Mouse (Mus musculus) kidney, embryonic 16.5 days (tissue): ENCODE data around the gene Gm42906. TPM values are rescaled to one million over a fixed set of nuclear protein-coding genes. Genes with fewer than 3 reads are reported as not detected.

ENCODE experiments used
- ATAC-seq: fragments of 200-750 bp; cut with Nextera tagmentation; 2 replicates; pipeline ENCODE4 v1.8.0; 2017; ENCODE audit warnings: moderate TSS enrichment; ENCODE audit not compliant: low FRiP score, low TSS enrichment
- H3K27ac ChIP-seq: fragments of 300-500 bp; sonication (generic); 2 replicates; pipeline ENCODE4 v1.5.1; 2014; ENCODE audit warnings: low read length
- H3K27me3 ChIP-seq: fragments of 300-500 bp; sonication (generic); 2 replicates; pipeline ENCODE4 v1.6.1; 2014; ENCODE audit warnings: low read length, control low read depth, mixed read lengths; ENCODE audit not compliant: insufficient read depth
- H3K36me3 ChIP-seq: fragments of 300-500 bp; sonication (generic); 2 replicates; pipeline ENCODE4 v1.6.1; 2014; ENCODE audit warnings: low read length, control low read depth, mixed read lengths; ENCODE audit not compliant: insufficient read depth
- H3K4me1 ChIP-seq: fragments of 300-500 bp; sonication (generic); 2 replicates; pipeline ENCODE4 v1.6.1; 2014; ENCODE audit warnings: low read length, control low read depth, mixed read lengths; ENCODE audit not compliant: insufficient read depth
- H3K4me2 ChIP-seq: fragments of 300-500 bp; sonication (generic); replicated peaks from 2 replicates; pipeline ENCODE4 v1.6.1; 2014; ENCODE audit warnings: low read depth, low read length
- H3K4me3 ChIP-seq: fragments of 300-500 bp; sonication (generic); 2 replicates; pipeline ENCODE4 v1.5.1; 2014; ENCODE audit warnings: mild to moderate bottlenecking, low read length
- H3K9ac ChIP-seq: fragments of 300-500 bp; sonication (generic); replicated peaks from 2 replicates; pipeline ENCODE4 v1.6.1; 2014; ENCODE audit warnings: low read length
- H3K9me3 ChIP-seq: fragments of 300-500 bp; sonication (generic); 2 replicates; pipeline ENCODE4 v1.6.1; 2016; ENCODE audit warnings: low read length, control low read depth
- WGBS: fragments of 180-500 bp; shearing (Covaris S2); extraction: QIAGEN DNeasy Blood & Tissue Kit; methylation state at CpG from one replicate; pipeline ENCODE4 v1.1.7; 2014; 5-methylcytosine and 5-hydroxymethylcytosine counted together
- polyA plus RNA-seq: library from polyadenylated mRNA; unstranded; fragments of >200 nt; fragmentation: Nextera tagmentation; extraction: Ambion mirVana; gene quantifications from 2 replicates; pipeline ENCODE4 v1.2.1, GENCODE M21; 2015

The Gm42906 gene
- polyA plus RNA-seq, result not detected in 2 replicates

DNA sequence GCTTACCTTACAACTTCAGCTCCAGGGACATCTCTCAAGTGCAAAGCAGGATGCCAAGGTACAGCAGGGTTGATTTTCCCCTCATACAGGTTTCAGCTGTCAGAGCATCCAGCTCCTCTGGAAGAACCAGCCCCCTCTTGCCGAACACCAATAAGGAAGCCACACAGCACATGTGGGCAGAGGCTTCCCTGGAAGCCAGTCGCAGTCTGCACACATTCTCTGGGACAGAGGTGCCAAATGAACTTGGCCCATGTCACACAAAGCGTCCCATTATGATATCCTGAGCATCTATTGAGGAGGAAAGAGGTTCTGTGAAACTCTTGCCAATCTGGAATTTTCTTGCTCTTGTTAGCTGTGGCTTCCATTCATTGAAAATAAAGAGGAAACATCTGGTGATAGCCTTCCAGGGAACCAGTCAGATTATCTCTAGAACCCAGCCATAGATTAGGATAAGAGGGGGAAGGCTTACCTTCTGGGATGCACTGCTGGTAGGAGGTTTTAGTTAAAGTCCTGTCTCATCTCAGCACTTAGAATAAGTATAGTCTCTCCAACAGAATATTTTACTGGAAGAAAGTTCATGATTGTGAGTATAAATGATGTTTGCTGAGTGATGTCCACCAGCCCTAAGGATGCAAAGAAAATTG is at the start of gene Gm42906:
TSS of gene Gm42906 (minus strand) at position 51 of the 644 bp plus-strand sequence.
- Histone ChIP-seq H3K9ac (no peak within 1 kb of the TSS), H3K9me3 (no peaks in the 10 kb centered on the region), H3K27ac (no peak within 1 kb of the TSS), H3K27me3 (no peaks in the 10 kb centered on the region), H3K4me2 (no peak within 1 kb of the TSS), H3K4me3 (no peak within 1 kb of the TSS), H3K36me3 (no peaks in the 10 kb centered on the region), H3K4me1 (no peaks in the 10 kb centered on the region)
- WGBS, result 58% methylated on average over 3 of the region's 3 CpGs
- ATAC-seq, result no peak

GRCm38 (mm10) chr5:151445695-151446094 is 17.7 kb upstream of the Gm42906 start:
- Histone ChIP-seq H3K36me3 (no peaks in the 10 kb centered on the region), H3K4me3 (no peak overlapping the region), H3K9ac (no peak overlapping the region), H3K9me3 (no peaks in the 10 kb centered on the region), H3K27me3 (no peaks in the 10 kb centered on the region), H3K4me1 (no peaks in the 10 kb centered on the region), H3K27ac (no peak overlapping the region), H3K4me2 (no peak overlapping the region)
- no peak for ATAC-seq

DNA sequence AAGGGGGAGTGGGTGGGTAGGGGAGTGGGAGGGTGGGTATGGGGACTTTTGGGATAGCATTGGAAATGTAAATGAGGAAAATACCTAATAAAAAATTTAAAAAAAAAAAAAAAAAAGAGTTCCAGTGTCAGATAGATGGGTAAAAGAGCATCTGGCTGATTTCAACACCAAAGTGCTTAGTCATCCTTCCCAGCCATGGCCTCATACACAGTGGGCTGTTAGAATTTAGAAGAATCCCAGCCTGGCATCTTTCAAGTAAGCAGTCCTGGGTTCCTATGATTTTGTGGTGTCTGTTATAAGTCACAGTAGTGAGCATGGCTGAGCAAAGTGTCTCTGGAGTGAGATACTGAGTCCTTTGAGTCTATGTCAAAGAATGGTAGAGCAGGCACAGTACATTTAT is 7.1 kb upstream of the Gm42906 start:
- no peaks in the 10 kb centered on the region for H3K36me3 ChIP-seq
- ATAC-seq, result no peak
- H3K4me2 ChIP-seq, result no peak overlapping the region
- H3K27me3 ChIP-seq, result no peaks in the 10 kb centered on the region
- no peaks in the 10 kb centered on the region for H3K9me3 ChIP-seq
- no peak overlapping the region for H3K4me3 ChIP-seq
- H3K4me1 ChIP-seq, result no peaks in the 10 kb centered on the region
- no peak overlapping the region for H3K9ac ChIP-seq
- no peak overlapping the region for H3K27ac ChIP-seq

DNA sequence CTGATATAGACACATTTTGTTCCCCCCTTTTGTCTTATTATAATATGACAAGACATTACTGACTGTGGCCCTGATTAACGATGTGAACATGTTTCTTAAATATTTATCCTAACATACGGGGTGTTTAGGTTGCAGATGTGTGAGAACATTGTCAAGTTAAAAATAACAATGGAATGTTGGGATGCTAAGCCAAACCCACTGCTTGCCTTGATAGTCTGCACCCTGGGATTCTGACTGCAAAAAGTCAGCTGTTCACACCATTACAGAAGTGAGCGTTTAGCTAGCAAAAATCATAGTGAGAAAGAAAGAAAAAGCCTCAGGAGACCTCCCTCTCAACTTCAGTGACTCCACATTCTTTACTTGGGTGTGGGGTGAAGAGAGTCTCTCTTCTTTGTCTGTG is 1.5 kb downstream of the Gm42906 start:
- Histone ChIP-seq H3K4me2 (no peak overlapping the region), H3K9me3 (no peaks in the 10 kb centered on the region), H3K36me3 (no peaks in the 10 kb centered on the region), H3K27me3 (no peaks in the 10 kb centered on the region), H3K27ac (no peak overlapping the region), H3K4me1 (no peaks in the 10 kb centered on the region), H3K4me3 (no peak overlapping the region), H3K9ac (no peak overlapping the region)
- 65% methylated on average over 3 of the region's 3 CpGs for WGBS
- ATAC-seq, result no peak

DNA sequence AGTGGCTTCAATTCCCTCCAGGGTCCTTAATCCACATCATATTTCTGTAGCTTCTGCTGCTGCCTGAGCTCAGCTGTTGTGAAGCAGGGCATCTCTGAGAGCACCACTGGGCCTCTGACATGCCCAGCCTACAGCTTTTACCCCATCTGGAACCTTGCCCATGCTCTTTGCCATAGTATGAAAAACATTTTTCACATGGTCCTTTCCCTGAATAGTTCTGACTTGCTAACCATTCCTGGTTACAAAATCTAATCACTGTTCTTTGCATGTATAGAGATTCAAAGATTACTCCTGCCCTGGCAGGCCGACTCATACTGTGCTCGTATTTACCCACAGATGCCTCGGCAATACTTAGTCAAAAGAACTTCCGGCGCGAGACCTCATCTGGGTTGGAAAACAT is 5.3 kb downstream of the Gm42906 start:
- H3K27ac ChIP-seq, result no peak overlapping the region
- no peak overlapping the region for H3K4me3 ChIP-seq
- ATAC-seq, result no peak
- no peaks in the 10 kb centered on the region for H3K27me3 ChIP-seq
- no peak overlapping the region for H3K9ac ChIP-seq
- no peaks in the 10 kb centered on the region for H3K36me3 ChIP-seq
- 88% methylated on average over 6 of the region's 6 CpGs for WGBS
- H3K4me1 ChIP-seq, result no peaks in the 10 kb centered on the region
- H3K9me3 ChIP-seq, result no peaks in the 10 kb centered on the region
- no peak overlapping the region for H3K4me2 ChIP-seq

GRCm38 (mm10) chr5:151421859-151422258 is 6.1 kb downstream of the Gm42906 start:
- no peaks in the 10 kb centered on the region for H3K9me3 ChIP-seq
- H3K9ac ChIP-seq, result no peak overlapping the region
- ATAC-seq, result no peak
- whole genome bisulfite sequencing, result 49% methylated on average over 7 of the region's 7 CpGs
- H3K27ac ChIP-seq, result no peak overlapping the region
- H3K4me1 ChIP-seq, result no peaks in the 10 kb centered on the region
- H3K4me3 ChIP-seq, result no peak overlapping the region
- H3K36me3 ChIP-seq, result no peaks in the 10 kb centered on the region
- H3K27me3 ChIP-seq, result no peaks in the 10 kb centered on the region
- H3K4me2 ChIP-seq, result no peak overlapping the region

GRCm38 (mm10) chr5:151418551-151418950 is 9.4 kb downstream of the Gm42906 start:
- Histone ChIP-seq H3K4me3 (no peak overlapping the region), H3K9ac (no peak overlapping the region), H3K36me3 (no peaks in the 10 kb centered on the region), H3K4me1 (peaks cover 2% of the 10 kb centered on the region; the same call in 1 of the 2 replicates), H3K27ac (no peak overlapping the region), H3K4me2 (no peak overlapping the region), H3K27me3 (no peaks in the 10 kb centered on the region), H3K9me3 (no peaks in the 10 kb centered on the region)
- WGBS, result 88% methylated on average over 2 of the region's 2 CpGs
- no peak for ATAC-seq

DNA sequence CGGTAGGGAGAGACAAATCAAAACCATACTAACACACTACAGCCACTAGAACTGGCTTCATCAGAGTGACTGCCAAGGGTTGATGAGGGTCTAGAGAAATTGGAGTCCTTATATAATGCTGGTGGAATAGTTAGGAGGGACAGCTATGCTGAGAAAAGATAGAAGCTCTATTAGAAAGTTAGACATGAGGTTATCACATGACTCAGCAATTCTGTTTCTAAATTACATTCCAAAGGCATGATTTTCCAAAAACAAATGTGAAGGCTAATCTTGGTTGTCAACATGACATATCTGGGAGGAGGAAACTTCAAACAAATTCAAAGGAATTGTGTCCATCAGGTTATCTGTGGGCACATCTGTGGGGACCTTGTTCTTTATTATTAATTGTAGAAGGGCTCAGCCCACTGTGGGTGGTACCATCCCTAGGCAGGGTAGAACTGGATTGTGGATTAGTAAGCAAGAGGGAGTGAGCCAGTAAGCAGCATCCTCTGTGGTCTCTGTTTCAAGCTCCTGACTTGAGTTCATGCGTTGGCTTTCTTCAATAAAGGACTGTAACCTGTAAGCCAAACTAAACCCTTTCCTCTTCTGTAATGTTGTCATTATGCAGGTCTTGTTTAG is 10.4 kb downstream of the Gm42906 start:
- H3K27me3 ChIP-seq, result no peaks in the 10 kb centered on the region
- no peak overlapping the region for H3K4me3 ChIP-seq
- H3K36me3 ChIP-seq, result no peaks in the 10 kb centered on the region
- H3K27ac ChIP-seq, result no peak overlapping the region
- H3K4me1 ChIP-seq, result peaks cover 12% of the 10 kb centered on the region
- H3K4me2 ChIP-seq, result no peak overlapping the region
- ATAC-seq, result no peak
- H3K9me3 ChIP-seq, result no peaks in the 10 kb centered on the region
- 72% methylated on average over 2 of the region's 2 CpGs for WGBS
- H3K9ac ChIP-seq, result no peak overlapping the region

- no peak overlapping the region for H3K4me3 ChIP-seq
- no peaks in the 10 kb centered on the region for H3K27me3 ChIP-seq
- no peaks in the 10 kb centered on the region for H3K36me3 ChIP-seq
- H3K4me2 ChIP-seq, result no peak overlapping the region
- WGBS, result 36% methylated on average over 1 of the region's 1 CpGs
- H3K9me3 ChIP-seq, result no peaks in the 10 kb centered on the region
- no peak overlapping the region for H3K9ac ChIP-seq
- no peak for ATAC-seq
- H3K4me1 ChIP-seq, result peaks cover 14% of the 10 kb centered on the region
- H3K27ac ChIP-seq, result no peak overlapping the region
Measured at GRCm38 (mm10) chr5:151416988-151417387, 11.0 kb downstream of the Gm42906 start.

DNA sequence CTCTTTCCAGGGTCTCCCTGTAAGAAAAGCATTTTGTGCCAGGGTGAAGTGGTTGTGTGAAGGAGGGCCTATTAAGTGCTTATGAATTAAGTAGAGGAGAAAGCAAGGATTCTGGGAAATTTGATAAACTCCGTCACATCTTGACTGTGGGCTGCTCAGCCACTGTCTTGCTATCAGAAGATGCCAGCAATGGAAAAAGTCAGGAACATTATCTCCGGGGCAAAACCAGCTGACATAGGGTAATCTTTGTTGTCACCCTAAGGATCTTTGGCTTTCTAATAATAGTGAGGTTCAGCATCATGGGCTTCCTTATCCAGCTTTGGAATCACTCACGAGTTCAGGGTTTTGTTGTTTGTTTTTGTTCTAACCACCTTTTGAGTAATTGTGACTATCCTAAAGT is 14.3 kb downstream of the Gm42906 start:
- Histone ChIP-seq H3K4me3 (no peak overlapping the region), H3K9ac (no peak overlapping the region), H3K4me2 (no peak overlapping the region), H3K27ac (no peak overlapping the region), H3K4me1 (peaks cover 14% of the 10 kb centered on the region), H3K9me3 (no peaks in the 10 kb centered on the region), H3K36me3 (no peaks in the 10 kb centered on the region), H3K27me3 (no peaks in the 10 kb centered on the region)
- WGBS, result 50% methylated on average over 3 of the region's 3 CpGs
- no peak for ATAC-seq
